Mouse (Mus musculus): ENCODE data around the gene Pex26. TPM values are rescaled to one million over a fixed set of nuclear protein-coding genes. Genes with fewer than 3 reads are reported as not detected.

Gene Pex26
- total and polyA plus RNA-seq, 2 experiments, result 10.0 to 23.5 TPM

GRCm38 (mm10) chr6:121139271-121139670 is 44.2 kb upstream of the Pex26 start:
- Histone ChIP-seq H3K9ac (ENCODE audit: low read depth, low read length) (no peak overlapping the region), H3K4me1 (ENCODE audit: control insufficient read depth, insufficient read depth, low read length) (peaks cover 11% of the 10 kb centered on the region), H3K4me3 (ENCODE audit: insufficient read depth, low read depth, low read length) (no peak overlapping the region), H3K36me3 (ENCODE audit: control insufficient read depth, insufficient read depth, low read length) (no peaks in the 10 kb centered on the region), H3K27ac (replicated peaks; ENCODE audit: insufficient read depth, low read depth, low read length) (0 out of 2 replicates have a peak overlapping the region, but pooled peaks have one; percentile 17), H3K27me3 (ENCODE audit: control insufficient read depth, insufficient read depth, low read length) (no peaks in the 10 kb centered on the region), H3K79me2 (ENCODE audit: control insufficient read depth, insufficient read depth, low read length) (no peaks in the 10 kb centered on the region)
- DNase-seq (ENCODE audit: extremely low read depth, low read depth, low spot score), result peak; percentile 88
- no peak for TF ChIP-seq CTCF (IDR thresholded peaks at IDR 0.05; ENCODE audit: low read depth, low read length)
- TF ChIP-seq POLR2A (IDR thresholded peaks at IDR 0.05; ENCODE audit: extremely low read depth, insufficient read depth, low read length), result no peak
- WGBS, result 56% methylated on average over 1 of the region's 1 CpGs

DNA sequence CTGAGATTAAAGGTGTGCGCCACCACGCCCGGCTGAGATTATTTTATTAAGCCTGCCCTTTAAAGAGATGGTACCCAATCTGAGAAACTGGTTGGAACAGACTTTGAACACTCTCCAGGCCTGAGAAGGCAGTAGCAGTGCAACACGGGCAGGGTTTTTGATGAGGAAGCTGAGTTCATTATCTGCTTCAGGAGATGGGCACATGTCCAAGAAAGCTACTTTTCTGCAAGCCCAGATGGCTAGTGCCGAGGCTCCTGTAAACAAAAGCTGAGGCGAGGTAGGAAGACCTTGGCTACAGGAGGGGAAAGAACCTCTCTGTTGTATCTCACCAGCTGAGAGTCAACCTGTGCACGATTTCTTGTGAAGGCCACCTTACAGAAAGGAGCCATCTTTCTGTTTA is 41.2 kb upstream of the Pex26 start:
- no peak overlapping the region for H3K9ac ChIP-seq (ENCODE audit: low read depth, low read length)
- H3K4me3 ChIP-seq (ENCODE audit: insufficient read depth, low read depth, low read length), result no peak overlapping the region
- H3K79me2 ChIP-seq (ENCODE audit: control insufficient read depth, insufficient read depth, low read length), result no peaks in the 10 kb centered on the region; the same call in 1 of the 2 replicates
- no peaks in the 10 kb centered on the region for H3K36me3 ChIP-seq (ENCODE audit: control insufficient read depth, insufficient read depth, low read length)
- H3K27me3 ChIP-seq (ENCODE audit: control insufficient read depth, insufficient read depth, low read length), result no peaks in the 10 kb centered on the region
- DNase-seq (ENCODE audit: extremely low read depth, low read depth, low spot score), result peak; percentile 81
- peak overlapping the region; percentile 25 for H3K27ac ChIP-seq (replicated peaks; ENCODE audit: insufficient read depth, low read depth, low read length)
- WGBS, result 41% methylated on average over 7 of the region's 7 CpGs
- TF ChIP-seq CTCF (IDR thresholded peaks at IDR 0.05; ENCODE audit: low read depth, low read length) (no peak), POLR2A (IDR thresholded peaks at IDR 0.05; ENCODE audit: extremely low read depth, insufficient read depth, low read length) (no peak)
- peaks cover 15% of the 10 kb centered on the region for H3K4me1 ChIP-seq (ENCODE audit: control insufficient read depth, insufficient read depth, low read length)

GRCm38 (mm10) chr6:121143439-121143838 is 40.0 kb upstream of the Pex26 start:
- no peaks in the 10 kb centered on the region for H3K27me3 ChIP-seq (ENCODE audit: control insufficient read depth, insufficient read depth, low read length)
- H3K27ac ChIP-seq (replicated peaks; ENCODE audit: insufficient read depth, low read depth, low read length), result peak overlapping the region; percentile 66
- no peaks in the 10 kb centered on the region; the same call in 1 of the 2 replicates for H3K79me2 ChIP-seq (ENCODE audit: control insufficient read depth, insufficient read depth, low read length)
- DNase-seq (ENCODE audit: extremely low read depth, low read depth, low spot score), result peak; percentile 100
- no peaks in the 10 kb centered on the region for H3K36me3 ChIP-seq (ENCODE audit: control insufficient read depth, insufficient read depth, low read length)
- peaks cover 13% of the 10 kb centered on the region for H3K4me1 ChIP-seq (ENCODE audit: control insufficient read depth, insufficient read depth, low read length)
- H3K4me3 ChIP-seq (ENCODE audit: insufficient read depth, low read depth, low read length), result no peak overlapping the region
- no peak overlapping the region for H3K9ac ChIP-seq (ENCODE audit: low read depth, low read length)
- TF ChIP-seq POLR2A (IDR thresholded peaks at IDR 0.05; ENCODE audit: extremely low read depth, insufficient read depth, low read length) (no peak), CTCF (IDR thresholded peaks at IDR 0.05; ENCODE audit: low read depth, low read length) (no peak)
- 12% methylated on average over 8 of the region's 8 CpGs for WGBS

GRCm38 (mm10) chr6:121144066-121144465 is 39.4 kb upstream of the Pex26 start:
- H3K9ac ChIP-seq (ENCODE audit: low read depth, low read length), result no peak overlapping the region
- WGBS, result 20% methylated on average over 4 of the region's 4 CpGs
- peak overlapping the region; percentile 66 for H3K27ac ChIP-seq (replicated peaks; ENCODE audit: insufficient read depth, low read depth, low read length)
- peaks cover 13% of the 10 kb centered on the region for H3K4me1 ChIP-seq (ENCODE audit: control insufficient read depth, insufficient read depth, low read length)
- peak; percentile 89 for DNase-seq (ENCODE audit: extremely low read depth, low read depth, low spot score)
- H3K79me2 ChIP-seq (ENCODE audit: control insufficient read depth, insufficient read depth, low read length), result no peaks in the 10 kb centered on the region; the same call in 1 of the 2 replicates
- H3K4me3 ChIP-seq (ENCODE audit: insufficient read depth, low read depth, low read length), result no peak overlapping the region
- TF ChIP-seq CTCF (IDR thresholded peaks at IDR 0.05; ENCODE audit: low read depth, low read length) (no peak), POLR2A (IDR thresholded peaks at IDR 0.05; ENCODE audit: extremely low read depth, insufficient read depth, low read length) (no peak)
- H3K27me3 ChIP-seq (ENCODE audit: control insufficient read depth, insufficient read depth, low read length), result no peaks in the 10 kb centered on the region
- H3K36me3 ChIP-seq (ENCODE audit: control insufficient read depth, insufficient read depth, low read length), result no peaks in the 10 kb centered on the region

DNA sequence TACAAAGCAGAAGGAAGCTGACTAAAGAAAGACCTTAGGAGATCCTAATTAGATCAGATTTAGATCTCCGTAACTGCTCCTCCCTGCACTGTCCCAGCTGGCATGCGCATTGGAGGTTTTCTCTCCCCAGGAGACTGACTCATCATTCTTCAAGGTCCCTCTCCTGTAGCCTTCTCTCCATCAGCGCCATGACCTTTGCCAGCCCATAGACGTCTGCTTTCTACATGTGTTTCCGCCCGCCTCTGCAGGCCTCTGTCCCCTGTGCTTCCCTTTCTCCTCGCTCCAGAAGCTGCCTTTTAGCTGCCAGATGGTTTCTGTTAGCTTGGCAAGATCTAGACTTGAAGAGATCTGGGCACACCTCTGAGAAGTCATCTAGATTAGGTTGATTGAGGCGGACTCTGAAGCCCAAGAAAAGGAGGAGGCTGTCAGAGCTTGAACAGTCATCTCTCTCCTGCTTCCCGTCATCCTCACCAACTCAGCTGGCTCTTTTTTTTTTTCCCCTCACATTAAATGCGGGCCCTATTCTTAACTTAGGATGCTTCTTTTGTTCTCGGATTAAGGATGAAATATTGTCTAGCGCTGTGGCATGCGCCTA is 38.4 kb upstream of the Pex26 start:
- Histone ChIP-seq H3K4me3 (ENCODE audit: insufficient read depth, low read depth, low read length) (no peak overlapping the region), H3K27me3 (ENCODE audit: control insufficient read depth, insufficient read depth, low read length) (no peaks in the 10 kb centered on the region), H3K4me1 (ENCODE audit: control insufficient read depth, insufficient read depth, low read length) (peaks cover 13% of the 10 kb centered on the region), H3K9ac (ENCODE audit: low read depth, low read length) (no peak overlapping the region), H3K36me3 (ENCODE audit: control insufficient read depth, insufficient read depth, low read length) (no peaks in the 10 kb centered on the region), H3K79me2 (ENCODE audit: control insufficient read depth, insufficient read depth, low read length) (no peaks in the 10 kb centered on the region; the same call in 1 of the 2 replicates), H3K27ac (replicated peaks; ENCODE audit: insufficient read depth, low read depth, low read length) (peak overlapping the region; percentile 40; the same call in 1 of the 2 replicates)
- WGBS, result 87% methylated on average over 13 of the region's 13 CpGs
- no peak for DNase-seq (ENCODE audit: extremely low read depth, low read depth, low spot score)
- TF ChIP-seq CTCF (IDR thresholded peaks at IDR 0.05; ENCODE audit: low read depth, low read length) (no peak), POLR2A (IDR thresholded peaks at IDR 0.05; ENCODE audit: extremely low read depth, insufficient read depth, low read length) (no peak)

DNA sequence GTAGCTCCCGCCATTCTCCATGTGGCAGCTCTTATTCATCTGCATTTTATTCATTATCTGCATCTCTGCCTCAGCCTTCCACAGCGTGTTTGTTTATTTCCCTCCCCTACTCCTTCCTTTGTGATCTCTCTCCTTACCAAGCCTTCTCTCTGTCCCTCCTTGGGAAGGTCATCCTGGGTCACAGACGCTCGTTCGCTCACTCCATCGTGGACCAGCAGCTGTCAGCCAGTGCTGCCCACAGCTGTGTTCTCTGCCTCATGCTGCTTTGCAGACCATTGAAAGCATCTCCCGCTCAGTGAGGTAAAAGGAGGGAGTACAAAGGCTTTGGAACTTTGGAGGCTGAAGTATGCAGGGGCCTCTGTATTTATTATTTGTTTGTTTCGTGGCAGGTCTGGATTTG is 37.6 kb upstream of the Pex26 start:
- no peaks in the 10 kb centered on the region for H3K27me3 ChIP-seq (ENCODE audit: control insufficient read depth, insufficient read depth, low read length)
- H3K27ac ChIP-seq (replicated peaks; ENCODE audit: insufficient read depth, low read depth, low read length), result no peak overlapping the region
- 86% methylated on average over 8 of the region's 8 CpGs for WGBS
- no peak overlapping the region for H3K4me3 ChIP-seq (ENCODE audit: insufficient read depth, low read depth, low read length)
- H3K36me3 ChIP-seq (ENCODE audit: control insufficient read depth, insufficient read depth, low read length), result no peaks in the 10 kb centered on the region
- no peak for DNase-seq (ENCODE audit: extremely low read depth, low read depth, low spot score)
- H3K79me2 ChIP-seq (ENCODE audit: control insufficient read depth, insufficient read depth, low read length), result no peaks in the 10 kb centered on the region; the same call in 1 of the 2 replicates
- H3K4me1 ChIP-seq (ENCODE audit: control insufficient read depth, insufficient read depth, low read length), result peaks cover 13% of the 10 kb centered on the region
- no peak overlapping the region for H3K9ac ChIP-seq (ENCODE audit: low read depth, low read length)
- TF ChIP-seq CTCF (IDR thresholded peaks at IDR 0.05; ENCODE audit: low read depth, low read length), result no peak
- no peak for TF ChIP-seq POLR2A (IDR thresholded peaks at IDR 0.05; ENCODE audit: extremely low read depth, insufficient read depth, low read length)

Measured in liver, adult 2 months (tissue).